Mouse (Mus musculus) E14TG2a.4 (cell line): ENCODE measurements around the gene Rpl36a-ps1.

Source experiments
- H3K27me3 ChIP-seq: 2 replicates; pipeline ENCODE4 v1.6.1; 2014; ENCODE audit warnings: low read length, control low read depth; ENCODE audit not compliant: insufficient read depth
- H3K36me3 ChIP-seq: 2 replicates; pipeline ENCODE4 v1.6.1; 2014; ENCODE audit warnings: low read length, control low read depth; ENCODE audit not compliant: insufficient read depth
- H3K4me1 ChIP-seq: replicated peaks from 2 replicates; pipeline ENCODE4 v1.6.1; 2014; ENCODE audit warnings: low read depth, low read length, control low read depth
- H3K4me3 ChIP-seq: replicated peaks from 2 replicates; pipeline ENCODE4 v1.5.1; 2014; ENCODE audit warnings: mild to moderate bottlenecking, low read length
- H3K9me3 ChIP-seq: 2 replicates; pipeline ENCODE4 v1.6.1; 2014; ENCODE audit warnings: low read length, control low read depth
- CTCF ChIP-seq: conservative IDR thresholded peaks from 2 replicates; pipeline ENCODE4 v1.5.1; 2014; ENCODE audit warnings: low read length
- NANOG ChIP-seq: IDR thresholded peaks from 2 replicates; pipeline ENCODE4 v1.6.1; 2014; ENCODE audit warnings: borderline replicate concordance, low read length, mixed read lengths
- POU5F1 ChIP-seq: IDR thresholded peaks from 2 replicates; pipeline ENCODE4 v1.6.1; 2014; ENCODE audit warnings: low read length, borderline replicate concordance

The Rpl36a-ps1 gene

DNA sequence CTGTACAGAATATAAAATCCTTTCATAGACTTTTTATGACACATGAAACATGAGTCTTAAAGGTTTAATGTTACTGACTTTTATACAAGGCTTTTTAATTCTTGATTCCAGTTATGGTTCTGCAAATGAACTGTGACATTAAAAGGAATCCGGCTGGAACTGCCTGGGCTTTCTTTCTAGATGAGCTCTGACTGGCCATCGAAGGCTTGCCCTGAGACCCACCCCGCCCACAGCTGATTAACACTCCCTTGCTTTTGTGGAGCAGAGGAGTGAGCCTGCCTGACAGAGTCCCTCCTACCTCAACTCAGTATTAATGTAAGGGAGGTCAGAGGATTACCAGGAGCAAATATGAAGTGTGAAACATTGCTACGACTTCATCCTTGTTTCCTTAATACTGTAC is 22.2 kb downstream of the Rpl36a-ps1 start:
- no peak overlapping the region for H3K4me3 ChIP-seq
- no peaks in the 10 kb centered on the region for H3K36me3 ChIP-seq
- TF ChIP-seq POU5F1 (no peak), NANOG (no peak), CTCF (no peak)
- peaks cover 4% of the 10 kb centered on the region; the same call in 1 of the 2 replicates for H3K4me1 ChIP-seq
- H3K27me3 ChIP-seq: no peaks in the 10 kb centered on the region
- H3K9me3 ChIP-seq: no peaks in the 10 kb centered on the region

DNA sequence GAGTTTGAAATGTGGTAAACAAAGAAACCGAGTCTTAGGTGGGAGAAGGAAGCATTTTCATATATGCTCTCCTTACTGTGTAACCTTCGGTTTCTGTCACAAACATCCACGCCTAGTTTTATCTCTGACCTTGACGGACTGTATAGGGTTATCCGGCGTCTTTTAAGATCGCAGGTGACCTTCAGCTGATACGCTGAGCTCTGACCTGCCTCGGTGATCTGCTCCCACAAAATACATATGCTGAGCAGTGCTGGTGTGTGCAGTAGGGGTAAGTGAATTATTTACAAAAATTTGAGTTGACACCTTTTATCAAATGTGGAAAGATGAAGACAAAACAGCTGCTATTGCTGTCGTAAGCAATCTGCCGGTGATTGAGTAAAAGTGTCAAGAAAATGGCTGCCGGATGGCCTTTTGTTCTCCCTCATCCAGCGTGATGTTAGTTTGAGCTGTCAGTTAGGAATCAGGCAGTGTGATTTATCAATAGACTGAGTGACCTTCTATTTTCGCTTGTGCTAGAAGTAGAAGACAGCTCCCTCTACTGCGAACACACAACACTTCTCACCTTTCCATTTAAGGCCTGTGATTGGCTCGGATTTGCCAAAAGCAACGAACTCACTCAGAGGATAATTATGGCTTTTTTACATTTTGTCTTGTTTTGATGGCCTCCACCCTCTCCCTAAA is 35.0 kb downstream of the Rpl36a-ps1 start:
- H3K36me3 ChIP-seq: no peaks in the 10 kb centered on the region
- TF ChIP-seq POU5F1 (no peak), NANOG (peak; percentile 28; the same call in 1 of the 2 replicates), CTCF (no peak)
- peaks cover 5% of the 10 kb centered on the region; the same call in 1 of the 2 replicates for H3K9me3 ChIP-seq
- H3K27me3 ChIP-seq: no peaks in the 10 kb centered on the region
- H3K4me1 ChIP-seq: peaks cover 8% of the 10 kb centered on the region
- H3K4me3 ChIP-seq: no peak overlapping the region

DNA sequence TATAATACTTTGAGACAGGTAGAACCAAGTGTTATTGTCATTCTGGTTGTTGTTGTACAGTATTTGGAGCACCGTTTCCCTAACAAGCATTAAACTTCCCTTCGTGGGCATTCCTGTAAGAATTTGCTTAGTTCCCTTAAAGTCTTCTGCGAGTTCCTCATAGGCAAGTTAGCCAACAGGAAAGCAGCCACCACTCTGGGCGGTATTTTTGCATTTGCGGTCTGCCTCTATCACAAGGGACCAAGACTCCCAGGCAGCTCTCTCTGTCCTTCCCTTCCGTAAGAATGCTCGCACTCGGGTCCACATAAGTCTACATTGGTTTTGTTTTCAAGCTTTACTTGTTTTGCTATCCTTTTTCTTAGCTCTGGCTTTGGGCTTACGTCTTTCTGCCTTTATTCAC is 37.3 kb downstream of the Rpl36a-ps1 start:
- TF ChIP-seq CTCF: no peak
- TF ChIP-seq POU5F1: no peak
- TF ChIP-seq NANOG: no peak
- peaks cover 5% of the 10 kb centered on the region; the same call in 1 of the 2 replicates for H3K9me3 ChIP-seq

DNA sequence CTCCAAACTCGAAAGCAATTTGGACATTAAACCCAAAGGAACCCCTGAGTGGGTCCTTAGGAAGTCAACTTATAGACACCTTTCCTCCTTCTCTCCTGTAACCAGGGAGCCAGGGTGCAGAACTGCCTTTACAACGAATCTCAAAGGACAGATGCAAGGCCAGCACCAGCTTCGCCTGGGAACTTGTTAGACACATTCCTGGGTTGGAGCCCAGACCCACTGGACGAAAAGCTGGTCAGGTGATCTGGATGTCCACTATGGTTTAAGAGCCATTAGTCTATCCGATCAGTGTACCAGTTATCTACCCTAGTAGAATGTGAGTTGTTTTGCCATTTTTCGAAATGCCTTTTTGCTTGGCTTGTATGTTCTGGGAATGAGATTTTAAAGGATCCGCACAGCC is 41.7 kb downstream of the Rpl36a-ps1 start:
- no peaks in the 10 kb centered on the region for H3K36me3 ChIP-seq
- no peaks in the 10 kb centered on the region for H3K27me3 ChIP-seq
- no peak for TF ChIP-seq CTCF
- no peak for TF ChIP-seq POU5F1
- TF ChIP-seq NANOG: no peak
- H3K9me3 ChIP-seq: peaks cover 5% of the 10 kb centered on the region; the same call in 1 of the 2 replicates
- no peaks in the 10 kb centered on the region for H3K4me1 ChIP-seq
- H3K4me3 ChIP-seq: no peak overlapping the region

More for the DNA sequence above, 37.3 kb downstream of the Rpl36a-ps1 start:
- Histone ChIP-seq H3K4me1 (peaks cover 8% of the 10 kb centered on the region), H3K4me3 (no peak overlapping the region), H3K36me3 (no peaks in the 10 kb centered on the region), H3K27me3 (no peaks in the 10 kb centered on the region)

DNA sequence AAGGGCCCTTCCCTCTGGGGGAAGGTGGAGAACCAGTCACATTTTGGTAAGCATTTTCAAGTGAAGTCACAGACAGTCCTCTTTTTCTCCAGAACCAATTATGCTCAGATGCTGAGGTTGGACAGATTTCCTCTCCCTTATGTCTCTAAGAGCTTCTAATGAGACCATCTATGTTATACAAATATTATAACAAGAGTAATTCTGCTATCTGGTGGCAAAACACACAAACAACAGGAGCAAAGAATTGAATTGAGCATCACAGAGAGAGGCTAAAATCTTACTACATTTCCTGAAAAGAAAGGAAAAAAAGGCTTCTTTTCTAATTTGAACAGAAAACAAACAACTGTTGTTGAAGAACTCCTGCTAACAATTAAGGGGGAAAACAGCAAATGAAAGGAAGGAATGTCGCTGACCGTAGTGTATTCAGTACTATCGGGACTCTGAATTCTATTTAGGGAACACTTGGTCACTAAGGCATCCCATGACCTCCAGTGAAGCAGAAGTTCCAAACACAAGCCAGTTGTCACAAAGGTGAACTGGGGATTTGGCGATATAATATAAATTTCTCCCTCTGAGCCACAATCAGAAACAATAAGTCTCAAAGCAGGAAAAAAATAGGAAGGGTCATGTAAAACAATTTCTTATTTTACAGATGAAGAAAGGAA is 42.4 kb downstream of the Rpl36a-ps1 start:
- Histone ChIP-seq H3K9me3 (peaks cover 5% of the 10 kb centered on the region; the same call in 1 of the 2 replicates), H3K4me3 (no peak overlapping the region), H3K27me3 (no peaks in the 10 kb centered on the region), H3K4me1 (no peaks in the 10 kb centered on the region), H3K36me3 (no peaks in the 10 kb centered on the region)
- TF ChIP-seq POU5F1: no peak
- no peak for TF ChIP-seq NANOG
- no peak for TF ChIP-seq CTCF
